Mouse (Mus musculus): ENCODE measurements around the gene Olfr1040.

Olfr1040 gene

DNA sequence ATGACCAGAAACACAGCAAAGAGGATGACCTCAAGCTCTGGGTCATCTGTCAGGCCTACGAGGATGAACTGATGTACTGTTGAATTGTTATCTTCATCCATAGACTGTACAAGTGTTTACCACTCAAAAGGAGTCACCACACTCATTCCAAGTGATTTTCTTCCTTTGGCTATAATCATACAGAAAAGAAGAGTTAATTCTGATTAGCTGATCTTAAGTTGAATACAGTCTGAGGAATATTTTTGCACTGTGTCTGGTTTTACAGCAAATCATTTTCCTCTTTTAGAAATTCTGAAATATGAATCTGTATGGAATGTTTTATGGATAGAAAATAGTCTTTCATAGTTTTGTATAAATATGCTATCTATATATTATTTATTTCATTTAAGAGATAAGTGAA lies at the start of gene Olfr1040:
Gene Olfr1040, minus strand, starts transcription at position 101 of the 400 bp plus-strand sequence.
- DNase-seq (ENCODE audit: low read depth, low spot score) = no peak

- no peak for DNase-seq (ENCODE audit: low read depth, low spot score)
Observed at GRCm38 (mm10) chr2:86195863-86196262, 49.3 kb upstream of the Olfr1040 start.

DNA sequence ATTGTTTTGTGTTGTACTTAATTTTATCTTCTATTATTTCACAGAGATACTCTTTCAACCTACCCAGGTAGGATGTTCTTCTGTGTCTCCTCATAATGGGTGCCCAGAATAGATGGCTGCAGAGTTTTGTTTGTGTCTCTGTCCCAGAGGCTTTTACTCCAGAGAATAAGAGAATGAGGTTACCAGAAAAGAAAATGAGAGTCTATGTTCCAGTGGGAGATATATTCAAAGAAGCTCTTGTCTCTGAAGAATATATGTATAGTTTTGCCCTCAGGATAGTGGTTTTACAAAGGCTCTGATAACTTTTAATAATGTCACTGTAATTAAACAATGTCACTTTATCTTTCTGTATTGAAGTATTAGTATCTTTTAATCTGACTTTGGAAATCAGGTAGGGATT lies 39.1 kb upstream of the Olfr1040 start, which contains the start of gene Olfr52:
Gene Olfr52, minus strand, starts transcription at position 101 of the 400 bp plus-strand sequence.
- DNase-seq (ENCODE audit: low read depth, low spot score) = no peak

DNA sequence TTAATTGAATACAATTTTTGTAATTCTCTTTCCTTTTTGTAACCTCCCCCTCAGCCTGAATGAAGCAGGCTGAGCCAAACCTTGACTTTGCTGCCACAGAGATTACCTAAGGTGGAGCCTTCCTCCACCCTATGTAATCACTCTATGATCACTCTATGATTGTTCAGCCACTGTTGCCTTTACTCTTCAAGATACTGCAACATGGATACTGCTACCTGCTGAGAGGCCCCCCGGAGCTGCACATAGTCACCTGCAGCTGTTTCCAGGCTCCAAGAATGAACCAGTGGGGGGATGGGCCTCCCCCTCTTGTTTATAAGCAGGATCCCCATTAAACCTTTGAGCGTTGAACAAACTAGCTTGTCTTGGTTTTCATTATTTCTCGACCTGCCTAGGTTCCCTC lies 33.4 kb upstream of the Olfr1040 start:
- peak; percentile 53 for DNase-seq (ENCODE audit: low read depth, low spot score)

GRCm38 (mm10) chr2:86177720-86178119 lies 31.2 kb upstream of the Olfr1040 start, which contains the start of gene Olfr1044:
Olfr1044 (minus strand) TSS chr2:86177820.
- DNase-seq (ENCODE audit: low read depth, low spot score) = no peak

DNA sequence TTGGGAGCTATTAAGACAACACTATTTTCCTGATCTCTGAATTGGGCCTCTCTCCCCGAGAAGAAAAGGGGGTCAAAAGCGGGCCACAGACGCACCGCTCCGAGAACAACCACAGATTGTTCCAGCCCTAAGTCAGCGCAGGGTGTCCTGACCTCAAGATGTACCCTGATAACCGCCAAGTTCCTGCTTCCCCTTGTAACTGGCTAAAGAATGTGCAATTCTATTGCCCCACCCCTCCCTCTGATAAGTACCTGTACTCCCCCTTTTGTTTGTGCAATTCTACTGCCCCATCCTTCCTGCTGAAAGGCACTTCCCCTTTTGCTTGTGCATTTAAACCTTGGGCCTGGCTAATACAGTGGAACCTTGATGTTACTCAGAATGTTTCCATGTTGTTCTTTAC lies 28.9 kb upstream of the Olfr1040 start:
- peak; percentile 83 for DNase-seq (ENCODE audit: low read depth, low spot score)

GRCm38 (mm10) chr2:86167422-86167821 lies 20.9 kb upstream of the Olfr1040 start, which contains the start of gene Olfr1043:
Olfr1043 (minus strand) TSS chr2:86167522.
- no peak for DNase-seq (ENCODE audit: low read depth, low spot score)

GRCm38 (mm10) chr2:86161738-86162137 lies 15.2 kb upstream of the Olfr1040 start, which contains the start of gene Olfr1042:
Olfr1042 (minus strand) TSS chr2:86161838.
- DNase-seq (ENCODE audit: low read depth, low spot score) = no peak

- no peak for DNase-seq (ENCODE audit: low read depth, low spot score)
Observed at GRCm38 (mm10) chr2:86135828-86136227, 10.7 kb downstream of the Olfr1040 start, which contains the start of gene Olfr1039. Olfr1039 (minus strand) TSS chr2:86135928.
